In the genomic region with DNA sequence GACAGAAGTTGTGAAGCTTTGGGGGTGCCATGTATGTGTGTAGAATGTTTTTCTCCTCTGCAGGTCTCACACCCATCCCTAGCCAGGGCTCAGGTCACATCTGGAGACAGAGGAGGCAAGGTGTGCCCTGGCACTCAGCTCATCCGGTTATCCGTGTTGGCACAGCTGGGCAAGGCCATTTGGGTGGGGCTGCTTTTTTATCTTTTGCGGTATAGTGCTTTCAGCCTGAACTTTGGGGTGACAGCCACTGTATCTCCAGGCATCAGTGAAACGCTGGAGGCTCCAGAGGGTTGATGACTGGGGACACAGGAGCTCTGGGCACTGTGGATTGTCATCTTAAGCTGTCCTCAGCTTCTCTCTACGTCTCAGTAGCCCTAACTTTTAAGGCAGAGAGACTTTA, we compare ENCODE assay signal across 23 mouse cellular contexts. TPM values are rescaled to one million over a fixed set of nuclear protein-coding genes. Genes with fewer than 3 reads are reported as not detected.
DNase-seq lines count a peak whose midpoint lies in the region; ATAC-seq lines count a peak whose summit lies in the region.
"Had no signal": no experiment of that assay in that cellular context is flagged by ENCODE, and none has a peak within 500 bp of the region (broad histone marks: within the 10 kb centered on the region; RNA-seq: fewer than 3 reads in every experiment).

No protein-coding gene starts in this region.

- no peaks in the 10 kb centered on the region for H3K4me1 ChIP-seq in heart, embryonic 12.5 days (replicated peaks)
- H3K4me1 ChIP-seq in liver, embryonic 15.5 days (replicated peaks): peaks cover 70% of the 10 kb centered on the region
- H3K4me1 ChIP-seq in stomach, embryonic 14.5 days (ENCODE audit: control insufficient read depth, insufficient read depth, low read length): no peaks in the 10 kb centered on the region
- H3K4me1 ChIP-seq in neural tube, embryonic 15.5 days: no peaks in the 10 kb centered on the region
- H3K4me1 ChIP-seq: embryonic facial prominence, embryonic 12.5 days; hindbrain, embryonic 13.5 days had no signal

- H3K4me3 ChIP-seq in heart, embryonic 12.5 days: no peak overlapping the region
- H3K4me3 ChIP-seq in liver, embryonic 15.5 days (replicated peaks): peak overlapping the region; percentile 19; the same call in 1 of the 2 replicates
- no peak overlapping the region for H3K4me3 ChIP-seq in stomach, embryonic 14.5 days (ENCODE audit: low read depth, low read length)
- H3K4me3 ChIP-seq in neural tube, embryonic 15.5 days (replicated peaks): no peak overlapping the region
- H3K4me3 ChIP-seq: embryonic facial prominence, embryonic 12.5 days; hindbrain, embryonic 13.5 days; neural tube, embryonic 13.5 days had no signal

- H3K9me3 ChIP-seq in heart, embryonic 12.5 days (replicated peaks): no peaks in the 10 kb centered on the region
- H3K9me3 ChIP-seq in liver, embryonic 15.5 days (replicated peaks): no peaks in the 10 kb centered on the region
- no peaks in the 10 kb centered on the region for H3K9me3 ChIP-seq in stomach, embryonic 14.5 days (ENCODE audit: control insufficient read depth, low read depth, low read length)
- H3K9me3 ChIP-seq in neural tube, embryonic 15.5 days (replicated peaks): no peaks in the 10 kb centered on the region
- H3K9me3 ChIP-seq: embryonic facial prominence, embryonic 12.5 days; hindbrain, embryonic 13.5 days; neural tube, embryonic 13.5 days had no signal

- no peak overlapping the region for H3K27ac ChIP-seq in heart, embryonic 12.5 days (ENCODE audit: poor library complexity, severe bottlenecking)
- peak overlapping the region; percentile 95 for H3K27ac ChIP-seq in liver, embryonic 15.5 days (replicated peaks)
- no peak overlapping the region for H3K27ac ChIP-seq in stomach, embryonic 14.5 days (ENCODE audit: low read length)
- no peak overlapping the region for H3K27ac ChIP-seq in neural tube, embryonic 15.5 days (replicated peaks)
- H3K27ac ChIP-seq: embryonic facial prominence, embryonic 12.5 days; hindbrain, embryonic 13.5 days; neural tube, embryonic 13.5 days had no signal

- peaks cover 7% of the 10 kb centered on the region; the same call in 1 of the 2 replicates for H3K27me3 ChIP-seq in heart, embryonic 12.5 days (replicated peaks)
- H3K27me3 ChIP-seq in liver, embryonic 15.5 days: no peaks in the 10 kb centered on the region
- H3K27me3 ChIP-seq in stomach, embryonic 14.5 days (ENCODE audit: control insufficient read depth, insufficient read depth, low read length): no peaks in the 10 kb centered on the region
- H3K27me3 ChIP-seq in neural tube, embryonic 15.5 days (replicated peaks): no peaks in the 10 kb centered on the region
- H3K27me3 ChIP-seq: embryonic facial prominence, embryonic 12.5 days; hindbrain, embryonic 13.5 days; neural tube, embryonic 13.5 days had no signal

- DNase-seq in heart, adult 11 months: peak; percentile 50
- DNase-seq in cerebellum, adult 8-10 months: no peak
- no peak for DNase-seq in embryo, embryonic 9.5 days (ENCODE audit: extremely low spot score)
- DNase-seq: adrenal gland, postnatal 36 days; cerebellum, adult 11 months; cerebellum, postnatal 36 days; kidney, adult 18-20 months; layer of hippocampus, postnatal 36 days; lung, postnatal 10 days; right cerebral cortex, postnatal 4 days; thymus, adult 18-20 months had no signal

- H3K36me3 ChIP-seq in heart, embryonic 12.5 days: no peaks in the 10 kb centered on the region
- H3K36me3 ChIP-seq in liver, embryonic 15.5 days (replicated peaks): no peaks in the 10 kb centered on the region
- H3K36me3 ChIP-seq in stomach, embryonic 14.5 days (ENCODE audit: control insufficient read depth, insufficient read depth, low read length): no peaks in the 10 kb centered on the region
- H3K36me3 ChIP-seq in neural tube, embryonic 15.5 days: no peaks in the 10 kb centered on the region
- H3K36me3 ChIP-seq: embryonic facial prominence, embryonic 12.5 days; hindbrain, embryonic 13.5 days; neural tube, embryonic 13.5 days had no signal

- WGBS in heart, embryonic 12.5 days: 63% methylated on average over 5 of the region's 5 CpGs
- 21% methylated on average over 5 of the region's 5 CpGs for WGBS in liver, embryonic 15.5 days (ENCODE audit: insufficient replicate concordance)
- 78% methylated on average over 5 of the region's 5 CpGs for WGBS in stomach, embryonic 14.5 days
- 88% methylated on average over 5 of the region's 5 CpGs for WGBS in neural tube, embryonic 15.5 days

- ATAC-seq in heart, embryonic 12.5 days (ENCODE audit: insufficient number of reproducible peaks, low FRiP score): no peak
- ATAC-seq in erythroid progenitor cell, adult 5-6 weeks (replicated peaks; ENCODE audit: low FRiP score, poor library complexity, severe bottlenecking): peak; percentile 91
- peak; percentile 96 for ATAC-seq in liver, embryonic 15.5 days (ENCODE audit: insufficient read depth)
- peak; percentile 46; the same call in 1 of the 2 replicates for ATAC-seq in stomach, embryonic 14.5 days (ENCODE audit: insufficient number of reproducible peaks, insufficient read depth, low FRiP score, low read depth)
- ATAC-seq in neural tube, embryonic 15.5 days (ENCODE audit: low FRiP score): no peak
- ATAC-seq: activated CD4-positive, CD25-positive, alpha-beta regulatory T cell, adult 4 months had no signal

- H3K9ac ChIP-seq in heart, embryonic 12.5 days: no peak overlapping the region
- peak overlapping the region; percentile 28; the same call in 1 of the 2 replicates for H3K9ac ChIP-seq in liver, embryonic 15.5 days
- H3K9ac ChIP-seq in stomach, embryonic 14.5 days (replicated peaks; ENCODE audit: low read depth, low read length): no peak overlapping the region
- H3K9ac ChIP-seq in neural tube, embryonic 15.5 days (replicated peaks): no peak overlapping the region
- H3K9ac ChIP-seq: embryonic facial prominence, embryonic 12.5 days; hindbrain, embryonic 13.5 days; neural tube, embryonic 13.5 days had no signal

- H3K4me2 ChIP-seq in heart, embryonic 12.5 days: no peak overlapping the region
- H3K4me2 ChIP-seq in liver, embryonic 15.5 days: peak overlapping the region; percentile 67
- no peak overlapping the region for H3K4me2 ChIP-seq in stomach, embryonic 14.5 days (replicated peaks; ENCODE audit: low read depth, low read length)
- H3K4me2 ChIP-seq in neural tube, embryonic 15.5 days: no peak overlapping the region
- H3K4me2 ChIP-seq: embryonic facial prominence, embryonic 12.5 days; hindbrain, embryonic 13.5 days; neural tube, embryonic 13.5 days had no signal

RNA-seq across cellular contexts. Expression of a gene that starts 10.9 kb away (rescaled TPM):
- not detected in 2 replicates for polyA plus RNA-seq in heart, embryonic 12.5 days (2016; fragmentation: Nextera tagmentation; extraction: Ambion mirVana)
- not detected in 2 replicates for total RNA-seq in erythroid progenitor cell, adult 5-6 weeks (2015; ENCODE audit: low replicate concordance)
- total RNA-seq in erythroid progenitor cell, adult 5-6 weeks (2017; ENCODE audit: low replicate concordance): not detected in 2 replicates
- 61.7 and 87.5 TPM in 2 replicates for polyA plus RNA-seq in liver, embryonic 15.5 days (2015; fragmentation: Nextera tagmentation; extraction: Ambion mirVana)
- 0.36 TPM in 1 of 2 replicates, not detected in the other for polyA plus RNA-seq in stomach, embryonic 14.5 days (2014; fragmentation: Nextera tagmentation; extraction: Ambion mirVana)
- polyA plus RNA-seq in neural tube, embryonic 15.5 days (2015; fragmentation: Nextera tagmentation; extraction: Ambion mirVana): 0.50 TPM in 1 of 2 replicates, not detected in the other
- total RNA-seq: layer of hippocampus, postnatal 36 days; monocyte, adult 5-6 weeks had no signal
- polyA plus RNA-seq: activated CD4-positive, CD25-positive, alpha-beta regulatory T cell, adult 4 months; embryonic facial prominence, embryonic 12.5 days; forebrain, embryonic 11.5 days; hindbrain, embryonic 13.5 days; limb, embryonic 11.5 days; neural tube, embryonic 13.5 days had no signal

RNA-seq across cellular contexts. Expression of a gene that starts 24.2 kb away (rescaled TPM):
- polyA plus RNA-seq in heart, embryonic 12.5 days (2016; fragmentation: Nextera tagmentation; extraction: Ambion mirVana): 58.5 and 58.6 TPM in 2 replicates
- 27.2 and 48.7 TPM in 2 replicates for total RNA-seq in erythroid progenitor cell, adult 5-6 weeks (2015; ENCODE audit: low replicate concordance)
- total RNA-seq in erythroid progenitor cell, adult 5-6 weeks (2017; ENCODE audit: low replicate concordance): 52.2 and 63.8 TPM in 2 replicates
- polyA plus RNA-seq in liver, embryonic 15.5 days (2015; fragmentation: Nextera tagmentation; extraction: Ambion mirVana): 70.1 and 77.2 TPM in 2 replicates
- polyA plus RNA-seq in stomach, embryonic 14.5 days (2014; fragmentation: Nextera tagmentation; extraction: Ambion mirVana): 72.8 and 82.3 TPM in 2 replicates
- 79.5 and 81.1 TPM in 2 replicates for polyA plus RNA-seq in neural tube, embryonic 15.5 days (2015; fragmentation: Nextera tagmentation; extraction: Ambion mirVana)

RNA-seq across cellular contexts. Expression of a gene that starts 51.4 kb away (rescaled TPM):
- 7.4 and 8.1 TPM in 2 replicates for polyA plus RNA-seq in heart, embryonic 12.5 days (2016; fragmentation: Nextera tagmentation; extraction: Ambion mirVana)
- 29.8 and 41.8 TPM in 2 replicates for total RNA-seq in erythroid progenitor cell, adult 5-6 weeks (2015; ENCODE audit: low replicate concordance)
- 20.2 and 23.0 TPM in 2 replicates for total RNA-seq in erythroid progenitor cell, adult 5-6 weeks (2017; ENCODE audit: low replicate concordance)
- polyA plus RNA-seq in liver, embryonic 15.5 days (2015; fragmentation: Nextera tagmentation; extraction: Ambion mirVana): 3.9 and 4.2 TPM in 2 replicates
- 12.9 and 14.3 TPM in 2 replicates for polyA plus RNA-seq in stomach, embryonic 14.5 days (2014; fragmentation: Nextera tagmentation; extraction: Ambion mirVana)
- polyA plus RNA-seq in neural tube, embryonic 15.5 days (2015; fragmentation: Nextera tagmentation; extraction: Ambion mirVana): 10.5 and 11.2 TPM in 2 replicates

RNA-seq across cellular contexts. Expression of a gene that starts 58.5 kb away (rescaled TPM):
- 0.24 and 0.64 TPM in 2 replicates for polyA plus RNA-seq in heart, embryonic 12.5 days (2016; fragmentation: Nextera tagmentation; extraction: Ambion mirVana)
- total RNA-seq in erythroid progenitor cell, adult 5-6 weeks (2015; ENCODE audit: low replicate concordance): 0.36 and 1.7 TPM in 2 replicates
- 0.51 TPM in 1 of 2 replicates, not detected in the other for total RNA-seq in erythroid progenitor cell, adult 5-6 weeks (2017; ENCODE audit: low replicate concordance)
- polyA plus RNA-seq in liver, embryonic 15.5 days (2015; fragmentation: Nextera tagmentation; extraction: Ambion mirVana): 0.14 TPM in 1 of 2 replicates, not detected in the other
- polyA plus RNA-seq in stomach, embryonic 14.5 days (2014; fragmentation: Nextera tagmentation; extraction: Ambion mirVana): 1.3 and 1.7 TPM in 2 replicates
- polyA plus RNA-seq in neural tube, embryonic 15.5 days (2015; fragmentation: Nextera tagmentation; extraction: Ambion mirVana): 1.1 and 1.2 TPM in 2 replicates
- total RNA-seq: monocyte, adult 5-6 weeks had no signal

Comparison
In these comparisons a context has a peak if more than half of its experiments do, and no peak if none do; other contexts are left out.
1. ATAC-seq: peak in erythroid progenitor cell, adult 5-6 weeks (single experiment), liver, embryonic 15.5 days (single experiment) and stomach, embryonic 14.5 days (single experiment); none in heart, embryonic 12.5 days (single experiment) and neural tube, embryonic 15.5 days (single experiment).
2. RNA of a gene that starts 10.9 kb away (polyA plus RNA-seq): 61.7 to 87.5 TPM in liver, embryonic 15.5 days; not detected in heart, embryonic 12.5 days, 0.50 TPM in neural tube, embryonic 15.5 days and 0.36 TPM in stomach, embryonic 14.5 days; every median in the first group is over 10 times any median in the second.